Mouse (Mus musculus): ENCODE measurements around the gene Endou.

DNA sequence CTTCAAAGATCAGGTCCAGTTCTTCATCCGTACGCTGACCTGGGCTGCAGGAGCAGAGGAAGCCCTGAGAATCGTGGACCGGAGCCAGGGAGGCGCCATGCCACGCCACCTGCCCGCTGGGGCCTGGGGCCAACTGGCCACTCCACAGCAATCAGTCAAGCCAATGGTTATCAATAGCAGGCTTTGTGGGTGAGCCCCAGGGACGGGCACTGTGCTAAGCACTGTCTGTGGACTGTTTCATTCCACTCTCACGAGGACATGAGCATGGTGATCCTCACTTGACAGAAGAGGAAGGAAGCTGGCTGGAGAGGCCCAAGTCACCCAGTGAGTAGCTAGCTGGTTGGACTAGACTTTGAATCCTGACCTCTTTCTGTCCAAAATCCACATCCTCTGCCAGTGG is 28.9 kb upstream of the Endou start:
- TF ChIP-seq CTCF (conservative IDR thresholded peaks at IDR 0.05; ENCODE audit: insufficient read depth, insufficient read length, low read depth, low read length) (no peak), POLR2A (IDR thresholded peaks at IDR 0.05; ENCODE audit: low read depth, low read length) (no peak)

All from kidney, adult 2 months (tissue).